Mouse (Mus musculus) embryonic fibroblast, embryonic 13.5 days (primary cell): ENCODE measurements at regions not wholly inside any gene's neighbourhood (a gene's known extent, or its start where the extent isn't known, plus 50 kb on each side); places are given as distances from the start of the nearest gene placed in this dataset.

Source experiments
- H3K27ac ChIP-seq: 2 replicates; pipeline ENCODE4 v1.5.1; 2012; ENCODE audit warnings: low read length, control low read depth, inconsistent platforms; ENCODE audit not compliant: insufficient read depth
- H3K4me1 ChIP-seq: 2 replicates; pipeline ENCODE4 v1.6.1; 2011; ENCODE audit warnings: low read length; ENCODE audit not compliant: control insufficient read depth, insufficient read depth
- H3K4me3 ChIP-seq: 2 replicates; pipeline ENCODE4 v1.5.1; 2011; ENCODE audit warnings: mild to moderate bottlenecking, control low read depth, low read length; ENCODE audit not compliant: insufficient read depth
- CTCF ChIP-seq: IDR thresholded peaks from 2 replicates; pipeline ENCODE4 v1.5.1; 2011; ENCODE audit warnings: mild to moderate bottlenecking, control low read depth, low read length, moderate library complexity, borderline replicate concordance; ENCODE audit not compliant: insufficient read depth
- POLR2A ChIP-seq: IDR thresholded peaks from 2 replicates; pipeline ENCODE4 v1.6.1; 2011; ENCODE audit warnings: low read depth, mild to moderate bottlenecking, control low read depth, low read length, moderate library complexity

- TF ChIP-seq CTCF, result no peak
- TF ChIP-seq POLR2A, result no peak
- Histone ChIP-seq H3K4me3 (no peak overlapping the region), H3K4me1 (no peaks in the 10 kb centered on the region), H3K27ac (no peak overlapping the region)
Observed at GRCm38 (mm10) chr19:50908751-50909150, 230.3 kb upstream of the Sorcs1 start.

DNA sequence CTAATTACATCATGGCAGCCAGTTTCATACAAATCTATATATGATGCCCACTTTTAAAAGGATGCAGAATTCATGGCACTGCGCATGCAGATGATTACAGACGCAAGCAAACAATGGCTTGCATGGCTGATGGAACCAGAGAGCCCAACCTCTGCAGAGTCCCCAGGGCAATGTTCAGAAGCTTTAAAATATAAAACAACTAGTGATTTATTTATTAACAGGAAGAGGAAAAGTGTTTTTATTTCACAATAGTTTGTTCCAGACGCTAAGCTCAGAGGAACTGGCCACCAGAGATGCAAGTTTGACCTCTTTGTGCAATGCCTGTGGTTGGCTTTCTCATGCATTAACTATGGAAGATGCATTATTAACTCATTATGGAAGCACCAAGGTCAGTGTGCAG is 215.3 kb upstream of the Sorcs1 start:
- no peak overlapping the region for H3K27ac ChIP-seq
- H3K4me1 ChIP-seq, result no peaks in the 10 kb centered on the region
- TF ChIP-seq CTCF (no peak), POLR2A (no peak)
- H3K4me3 ChIP-seq, result no peak overlapping the region

GRCm38 (mm10) chr19:50872661-50873060 is 194.2 kb upstream of the Sorcs1 start:
- no peak for TF ChIP-seq POLR2A
- TF ChIP-seq CTCF, result no peak
- 0 out of 2 replicates have a peak, but pooled peaks cover 2% of the 10 kb centered on the region for H3K4me1 ChIP-seq

GRCm38 (mm10) chr19:50872144-50872543 is 193.7 kb upstream of the Sorcs1 start:
- TF ChIP-seq CTCF, result no peak
- no peak for TF ChIP-seq POLR2A
- Histone ChIP-seq H3K4me3 (no peak overlapping the region), H3K27ac (no peak overlapping the region), H3K4me1 (0 out of 2 replicates have a peak, but pooled peaks cover 2% of the 10 kb centered on the region)

More at GRCm38 (mm10) chr19:50872661-50873060, 194.2 kb upstream of the Sorcs1 start:
- Histone ChIP-seq H3K27ac (no peak overlapping the region), H3K4me3 (no peak overlapping the region)

GRCm38 (mm10) chr19:50854854-50855253 is 176.4 kb upstream of the Sorcs1 start:
- TF ChIP-seq CTCF (no peak), POLR2A (no peak)
- H3K4me1 ChIP-seq, result no peaks in the 10 kb centered on the region
- no peak overlapping the region for H3K4me3 ChIP-seq
- no peak overlapping the region for H3K27ac ChIP-seq

DNA sequence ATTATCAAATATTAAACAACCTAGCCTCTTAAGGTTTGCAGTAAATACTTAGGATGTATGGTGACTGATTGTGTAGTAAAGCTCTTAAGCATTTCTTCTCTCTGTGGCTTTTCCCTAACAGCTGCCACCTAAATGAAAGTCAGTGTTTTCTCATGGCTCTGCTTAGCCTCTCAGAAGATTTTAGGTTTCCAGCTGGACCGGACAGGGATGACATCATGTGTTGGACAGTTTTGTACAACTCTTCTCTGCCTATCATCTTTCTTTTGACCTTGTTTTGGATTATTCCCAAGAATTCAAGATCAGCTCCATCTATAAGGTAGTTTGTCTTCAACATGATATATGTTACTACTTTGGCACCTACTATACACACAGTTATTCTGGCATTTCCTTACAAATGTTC is 162.1 kb upstream of the Sorcs1 start:
- Histone ChIP-seq H3K4me3 (no peak overlapping the region), H3K4me1 (no peaks in the 10 kb centered on the region), H3K27ac (no peak overlapping the region)
- no peak for TF ChIP-seq CTCF
- no peak for TF ChIP-seq POLR2A
